Mouse (Mus musculus) forebrain, postnatal 0 days (tissue): Measurements from ENCODE around the gene Slit1. TPM values are rescaled to one million over a fixed set of nuclear protein-coding genes. Genes with fewer than 3 reads are reported as not detected.
A peak's percentile ranks its signal among the peaks of the same experiment; 100 is the strongest.

Experiments
- ATAC-seq: fragments of 200-750 bp; cut with Nextera tagmentation; 2 replicates; pipeline ENCODE4 v1.8.0; 2017; ENCODE audit warnings: mild to moderate bottlenecking, moderate library complexity
- DNase-seq: peaks from one replicate; pipeline ENCODE4 v3.0.0-alpha.2; 2015
- H3K27ac ChIP-seq: fragments of 300-500 bp; sonication (generic); 2 replicates; pipeline ENCODE4 v1.5.1; 2014; ENCODE audit warnings: low read depth, mild to moderate bottlenecking, antibody characterized with exemption, low read length, moderate library complexity, mixed read lengths
- H3K27me3 ChIP-seq: fragments of 300-500 bp; sonication (generic); 2 replicates; pipeline ENCODE4 v1.6.1; 2014; ENCODE audit warnings: mild to moderate bottlenecking, low read length, mixed read lengths; ENCODE audit not compliant: insufficient read depth
- H3K36me3 ChIP-seq: fragments of 300-500 bp; sonication (generic); 2 replicates; pipeline ENCODE4 v1.6.1; 2014; ENCODE audit warnings: mild to moderate bottlenecking, moderate library complexity; ENCODE audit not compliant: insufficient read depth
- H3K4me1 ChIP-seq: fragments of 300-500 bp; sonication (generic); 2 replicates; pipeline ENCODE4 v1.6.1; 2014; ENCODE audit warnings: antibody characterized with exemption; ENCODE audit not compliant: insufficient read depth
- H3K4me2 ChIP-seq: fragments of 300-500 bp; sonication (generic); 2 replicates; pipeline ENCODE4 v1.6.1; 2014; ENCODE audit warnings: low read depth, mild to moderate bottlenecking, moderate library complexity
- H3K4me3 ChIP-seq: fragments of 300-500 bp; sonication (generic); 2 replicates; pipeline ENCODE4 v1.5.1; 2014; ENCODE audit warnings: low read depth, low read length, mixed read lengths
- H3K9ac ChIP-seq: fragments of 300-500 bp; sonication (generic); 2 replicates; pipeline ENCODE4 v1.6.1; 2014; ENCODE audit warnings: mild to moderate bottlenecking
- H3K9me3 ChIP-seq: fragments of 300-500 bp; sonication (generic); 2 replicates; pipeline ENCODE4 v1.6.1; 2016; ENCODE audit warnings: low read length
- CTCF ChIP-seq: sonication (generic); IDR thresholded peaks from 2 replicates; pipeline ENCODE4 v1.5.1; 2016; ENCODE audit warnings: antibody characterized with exemption, control low read depth, low read depth
- WGBS: fragments of 180-500 bp; shearing (Covaris S2); extraction: QIAGEN DNeasy Blood & Tissue Kit; methylation state at CpG from one replicate; pipeline ENCODE4 v1.1.7; 2014; 5-methylcytosine and 5-hydroxymethylcytosine counted together
- polyA plus RNA-seq: library from polyadenylated mRNA; unstranded; fragments of >200 nt; fragmentation: Nextera tagmentation; extraction: Ambion mirVana; gene quantifications from 2 replicates; pipeline ENCODE4 v1.2.1, GENCODE M21; 2015
- total RNA-seq: library from RNA; depleted of rRNA; stranded (reverse); fragments of >200 nt; gene quantifications from 2 replicates; pipeline ENCODE4 v1.2.3, GENCODE M21; 2014

The Slit1 gene
- total and polyA plus RNA-seq, 2 experiments from 2014 or later = 13.4 to 61.8 TPM

DNA sequence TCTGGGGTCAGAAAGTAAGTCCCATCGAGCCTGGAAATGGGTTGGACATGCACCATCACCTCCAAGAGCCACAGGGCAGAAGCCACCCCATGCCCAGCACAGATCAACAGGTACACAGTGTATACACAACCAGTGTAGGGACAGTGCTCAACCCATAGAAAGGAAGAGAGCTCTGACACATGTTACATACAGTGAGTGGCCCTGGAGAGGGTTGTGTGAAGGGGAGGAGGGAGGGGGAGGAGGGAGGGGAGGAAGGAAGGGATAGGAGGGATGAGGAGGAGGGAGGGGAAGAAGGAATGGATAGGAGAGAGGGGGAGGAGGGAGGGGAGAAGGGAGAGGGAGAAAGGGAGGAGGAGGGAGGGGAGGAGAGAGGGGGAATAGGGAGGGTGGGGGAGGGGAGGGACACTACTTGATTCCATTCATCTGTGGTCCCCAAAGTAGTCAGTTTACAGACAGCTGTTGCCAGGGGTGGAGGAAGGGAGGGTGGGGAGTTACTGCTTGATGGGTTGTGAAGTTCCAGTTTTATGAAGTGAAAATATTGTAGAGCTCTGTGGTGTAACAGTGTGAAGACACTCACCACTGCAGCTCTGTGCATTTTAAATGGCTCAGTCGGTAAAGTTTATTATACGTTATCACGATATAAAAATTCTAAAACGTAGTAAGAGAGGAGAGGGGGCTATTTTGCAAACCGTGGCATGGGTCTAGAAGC is 45.5 kb downstream of the Slit1 start:
- TF ChIP-seq CTCF = no peak
- no peak overlapping the region for H3K4me3 ChIP-seq
- H3K9me3 ChIP-seq = no peaks in the 10 kb centered on the region
- 60% methylated on average over 6 of the region's 6 CpGs for whole genome bisulfite sequencing
- no peak for DNase-seq
- no peaks in the 10 kb centered on the region for H3K36me3 ChIP-seq
- H3K27me3 ChIP-seq = no peaks in the 10 kb centered on the region
- no peak overlapping the region for H3K4me2 ChIP-seq
- H3K9ac ChIP-seq = no peak overlapping the region
- peaks cover 26% of the 10 kb centered on the region for H3K4me1 ChIP-seq
- H3K27ac ChIP-seq = no peak overlapping the region
- no peak for ATAC-seq

DNA sequence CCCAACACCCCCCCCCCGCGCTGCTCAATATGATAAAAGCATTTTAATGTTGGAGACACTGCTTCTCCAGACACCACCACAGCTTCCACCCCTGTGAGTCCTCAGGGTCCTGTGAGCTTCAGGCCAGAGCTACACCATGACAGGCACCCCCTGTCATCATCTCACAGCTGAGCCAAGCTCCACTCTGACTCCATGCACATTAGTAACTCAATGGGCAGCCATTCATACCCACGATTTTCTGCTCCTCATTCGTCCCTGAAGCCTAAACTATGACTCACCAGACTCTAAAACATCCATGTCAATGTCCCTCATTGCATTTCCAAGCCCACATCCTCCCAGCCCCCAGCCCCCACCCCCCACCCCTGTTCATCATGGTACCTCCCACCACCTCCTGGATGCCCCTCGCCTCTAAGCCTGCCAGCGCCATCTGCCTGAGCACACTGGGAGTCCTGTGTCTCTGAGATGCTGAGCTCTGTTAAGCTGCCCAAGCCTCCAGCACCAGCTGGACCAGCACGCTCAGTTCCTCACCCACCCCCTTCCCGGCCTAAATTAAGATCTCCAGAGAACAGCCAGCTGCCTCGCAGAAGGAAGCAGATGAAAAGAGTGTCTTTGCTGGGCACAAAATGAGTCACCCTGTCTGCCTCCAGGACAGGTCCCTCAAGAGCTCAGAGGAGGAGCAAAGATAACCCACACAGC is 46.2 kb downstream of the Slit1 start:
- Histone ChIP-seq H3K9me3 (no peaks in the 10 kb centered on the region), H3K9ac (no peak overlapping the region), H3K27ac (no peak overlapping the region), H3K4me3 (no peak overlapping the region), H3K4me1 (peaks cover 26% of the 10 kb centered on the region), H3K36me3 (no peaks in the 10 kb centered on the region), H3K4me2 (no peak overlapping the region), H3K27me3 (no peaks in the 10 kb centered on the region; the same call in 1 of the 2 replicates)
- DNase-seq (peak; percentile 75), ATAC-seq (peak; percentile 80)
- 26% methylated on average over 9 of the region's 9 CpGs for WGBS
- TF ChIP-seq CTCF = peak; percentile 41

- Histone ChIP-seq H3K9me3 (no peaks in the 10 kb centered on the region), H3K9ac (no peak overlapping the region), H3K4me2 (no peak overlapping the region), H3K4me3 (no peak overlapping the region), H3K36me3 (no peaks in the 10 kb centered on the region), H3K27me3 (no peaks in the 10 kb centered on the region; the same call in 1 of the 2 replicates), H3K27ac (no peak overlapping the region), H3K4me1 (peaks cover 26% of the 10 kb centered on the region)
- 90% methylated on average over 9 of the region's 9 CpGs for WGBS
- TF ChIP-seq CTCF = no peak
- DNase-seq (no peak), ATAC-seq (no peak)
These were observed 47.0 kb downstream of the Slit1 start for GRCm38 (mm10) chr19:41696443-41696842.

GRCm38 (mm10) chr19:41695046-41695445 is 48.4 kb downstream of the Slit1 start:
- TF ChIP-seq CTCF = no peak
- 47% methylated on average over 6 of the region's 6 CpGs for WGBS
- Histone ChIP-seq H3K9me3 (no peaks in the 10 kb centered on the region), H3K36me3 (no peaks in the 10 kb centered on the region), H3K4me1 (peaks cover 31% of the 10 kb centered on the region), H3K27ac (peak overlapping the region; percentile 75; the same call in 1 of the 2 replicates), H3K4me3 (no peak overlapping the region), H3K4me2 (no peak overlapping the region), H3K27me3 (no peaks in the 10 kb centered on the region; the same call in 1 of the 2 replicates), H3K9ac (no peak overlapping the region)
- ATAC-seq = peak; percentile 75
- DNase-seq = peak; percentile 55

DNA sequence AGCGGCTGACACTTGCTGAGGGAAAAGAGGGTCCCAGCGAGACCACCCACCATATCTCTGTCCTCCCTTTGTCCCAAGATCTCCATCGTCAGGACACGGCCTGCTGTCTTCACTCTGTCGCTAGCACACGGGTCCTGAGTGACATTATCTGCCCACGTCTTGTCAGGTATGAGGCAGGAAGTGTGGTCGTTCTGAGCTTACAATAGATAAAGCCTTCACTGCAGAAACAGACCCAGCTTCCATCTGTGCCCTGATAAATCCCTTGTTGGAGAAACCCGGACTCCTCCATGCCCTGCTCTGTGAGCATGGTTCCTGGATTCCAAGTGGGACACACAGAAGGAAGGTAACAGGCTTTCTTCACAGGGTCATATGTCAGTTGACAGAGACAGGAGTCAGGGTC is 48.9 kb downstream of the Slit1 start:
- H3K9ac ChIP-seq = no peak overlapping the region
- no peak overlapping the region for H3K4me2 ChIP-seq
- ATAC-seq (no peak), DNase-seq (no peak)
- TF ChIP-seq CTCF = no peak
- 75% methylated on average over 9 of the region's 9 CpGs for WGBS
- no peaks in the 10 kb centered on the region for H3K9me3 ChIP-seq
- H3K36me3 ChIP-seq = no peaks in the 10 kb centered on the region
- no peaks in the 10 kb centered on the region; the same call in 1 of the 2 replicates for H3K27me3 ChIP-seq
- peaks cover 31% of the 10 kb centered on the region for H3K4me1 ChIP-seq
- no peak overlapping the region for H3K4me3 ChIP-seq
- peak overlapping the region; percentile 75; the same call in 1 of the 2 replicates for H3K27ac ChIP-seq

DNA sequence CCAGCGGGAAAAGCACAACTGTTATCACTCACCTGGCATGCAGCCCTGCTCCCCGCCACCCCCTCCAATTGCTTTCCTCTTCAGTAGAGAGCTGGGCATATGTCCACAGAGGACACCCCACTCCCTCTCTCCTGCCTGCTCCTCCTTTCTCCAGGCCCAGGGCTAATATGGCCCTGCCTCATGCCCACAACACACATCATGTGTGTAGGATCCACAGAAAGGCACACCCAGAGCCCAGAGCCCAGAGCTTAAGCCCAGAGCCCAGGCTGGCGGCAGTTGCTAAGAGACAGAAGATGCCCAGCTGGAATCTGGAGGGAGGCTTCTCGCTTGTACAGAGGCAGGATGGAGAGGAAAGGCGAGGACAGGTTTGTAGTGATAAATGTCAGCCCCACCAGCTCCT is 49.7 kb downstream of the Slit1 start:
- WGBS = 30% methylated on average over 5 of the region's 5 CpGs
- peaks cover 28% of the 10 kb centered on the region for H3K4me1 ChIP-seq
- no peak overlapping the region for H3K4me3 ChIP-seq
- no peaks in the 10 kb centered on the region for H3K9me3 ChIP-seq
- TF ChIP-seq CTCF = no peak
- ATAC-seq = peak; percentile 40
- no peaks in the 10 kb centered on the region; the same call in 1 of the 2 replicates for H3K27me3 ChIP-seq
- no peak overlapping the region for H3K9ac ChIP-seq
- peak overlapping the region; percentile 50; the same call in 1 of the 2 replicates for H3K27ac ChIP-seq
- H3K36me3 ChIP-seq = no peaks in the 10 kb centered on the region
- DNase-seq = peak; percentile 73
- H3K4me2 ChIP-seq = no peak overlapping the region

GRCm38 (mm10) chr19:41690064-41690463 is 53.4 kb downstream of the Slit1 start:
- Histone ChIP-seq H3K27ac (no peak overlapping the region), H3K36me3 (no peaks in the 10 kb centered on the region), H3K4me1 (peaks cover 40% of the 10 kb centered on the region), H3K9me3 (no peaks in the 10 kb centered on the region), H3K4me3 (no peak overlapping the region), H3K9ac (no peak overlapping the region), H3K27me3 (no peaks in the 10 kb centered on the region; the same call in 1 of the 2 replicates), H3K4me2 (no peak overlapping the region)
- WGBS = 26% methylated on average over 10 of the region's 10 CpGs
- peak; percentile 66 for DNase-seq
- no peak for TF ChIP-seq CTCF
- ATAC-seq = peak; percentile 14; the same call in 1 of the 2 replicates
